Mouse (Mus musculus): ENCODE measurements around the gene Iqgap2.

GRCm38 (mm10) chr13:95741813-95742689 is 149.7 kb downstream of the Iqgap2 start:
- TF ChIP-seq CTCF (IDR thresholded peaks at IDR 0.05; ENCODE audit: extremely low read depth, insufficient read depth, low read length) (no peak), POLR2A (IDR thresholded peaks at IDR 0.05; ENCODE audit: extremely low read depth, insufficient read depth, low read length) (no peak)

Measured in cortical plate, adult 2 months (tissue).